Mouse (Mus musculus) heart, embryonic 16.5 days (tissue): ENCODE measurements around the gene Ptgs1. TPM values are rescaled to one million over a fixed set of nuclear protein-coding genes. Genes with fewer than 3 reads are reported as not detected.
"Not testable (repeated sequence)": the region's sequence is repeated elsewhere in the genome, so short reads cannot be mapped to it uniquely, and the experiment has no call there.

Experiments used
- ATAC-seq: fragments of 200-750 bp; cut with Nextera tagmentation; replicated peaks from 2 replicates; pipeline ENCODE4 v1.8.0; 2017; ENCODE audit warnings: moderate number of reproducible peaks; ENCODE audit not compliant: insufficient read depth, low FRiP score; ENCODE audit errors: extremely low read depth
- H3K27ac ChIP-seq: fragments of 300-500 bp; sonication (generic); 2 replicates; pipeline ENCODE4 v1.5.1; 2014; ENCODE audit warnings: mild to moderate bottlenecking, low read length, control low read depth, moderate library complexity
- H3K27me3 ChIP-seq: fragments of 300-500 bp; sonication (generic); 2 replicates; pipeline ENCODE4 v1.6.1; 2014; ENCODE audit warnings: low read length, mixed read lengths; ENCODE audit not compliant: control insufficient read depth, insufficient read depth
- H3K36me3 ChIP-seq: fragments of 300-500 bp; sonication (generic); 2 replicates; pipeline ENCODE4 v1.6.1; 2014; ENCODE audit not compliant: control insufficient read depth, insufficient read depth
- H3K4me1 ChIP-seq: fragments of 300-500 bp; sonication (generic); 2 replicates; pipeline ENCODE4 v1.6.1; 2014; ENCODE audit warnings: low read length, mixed read lengths; ENCODE audit not compliant: control insufficient read depth, insufficient read depth
- H3K4me2 ChIP-seq: fragments of 300-500 bp; sonication (generic); 2 replicates; pipeline ENCODE4 v1.6.1; 2014; ENCODE audit warnings: low read depth, mild to moderate bottlenecking, control low read depth, low read length
- H3K4me3 ChIP-seq: fragments of 300-500 bp; sonication (generic); 2 replicates; pipeline ENCODE4 v1.5.1; 2014; ENCODE audit warnings: mild to moderate bottlenecking, control low read depth, low read length
- H3K9ac ChIP-seq: fragments of 300-500 bp; sonication (generic); 2 replicates; pipeline ENCODE4 v1.6.1; 2014; ENCODE audit warnings: low read length, control low read depth
- H3K9me3 ChIP-seq: fragments of 300-500 bp; sonication (generic); replicated peaks from 2 replicates; pipeline ENCODE4 v1.6.1; 2016; ENCODE audit warnings: low read length; ENCODE audit not compliant: control insufficient read depth
- WGBS: fragments of 180-500 bp; shearing (Covaris S2); extraction: QIAGEN DNeasy Blood & Tissue Kit; methylation state at CpG from one replicate; pipeline ENCODE4 v1.1.7; 2014; 5-methylcytosine and 5-hydroxymethylcytosine counted together
- polyA plus RNA-seq: library from polyadenylated mRNA; unstranded; fragments of >200 nt; fragmentation: Nextera tagmentation; extraction: Ambion mirVana; gene quantifications from 2 replicates; pipeline ENCODE4 v1.2.1, GENCODE M21; 2015

Gene Ptgs1
- polyA plus RNA-seq = 21.9 and 26.2 TPM in 2 replicates

DNA sequence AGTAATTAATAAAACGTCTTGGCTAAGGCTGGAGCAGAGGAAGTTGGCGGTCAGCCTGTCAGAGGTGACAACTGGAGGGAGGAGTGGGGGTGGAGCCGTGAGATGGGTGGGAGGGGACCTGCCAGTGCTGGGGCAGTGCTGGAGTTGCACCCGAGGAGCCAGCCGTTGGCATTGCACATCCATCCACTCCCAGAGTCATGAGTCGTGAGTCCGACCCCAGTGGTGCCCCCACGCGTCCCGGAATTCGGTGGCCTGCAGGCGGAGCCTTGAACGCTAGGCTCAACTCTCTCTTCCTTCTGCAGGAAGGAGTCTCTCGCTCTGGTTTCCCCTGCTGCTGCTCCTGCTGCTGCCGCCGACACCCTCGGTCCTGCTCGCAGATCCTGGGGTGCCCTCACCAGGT lies at the start of gene Ptgs1:
Gene Ptgs1 (plus strand): TSS at position 61 of the 400 bp plus-strand sequence.
- Histone ChIP-seq H3K9ac (peak within 1 kb of the TSS; percentile 77), H3K9me3 (no peaks in the 10 kb centered on the region), H3K4me2 (peak within 1 kb of the TSS; percentile 96), H3K27ac (peak within 1 kb of the TSS; percentile 68), H3K27me3 (peaks cover 3% of the 10 kb centered on the region; the same call in 1 of the 2 replicates), H3K4me3 (peak within 1 kb of the TSS; percentile 62), H3K4me1 (peaks cover 20% of the 10 kb centered on the region), H3K36me3 (no peaks in the 10 kb centered on the region)
- ATAC-seq = peak; percentile 80
- under 1% methylated on average over 18 of the region's 18 CpGs for WGBS

DNA sequence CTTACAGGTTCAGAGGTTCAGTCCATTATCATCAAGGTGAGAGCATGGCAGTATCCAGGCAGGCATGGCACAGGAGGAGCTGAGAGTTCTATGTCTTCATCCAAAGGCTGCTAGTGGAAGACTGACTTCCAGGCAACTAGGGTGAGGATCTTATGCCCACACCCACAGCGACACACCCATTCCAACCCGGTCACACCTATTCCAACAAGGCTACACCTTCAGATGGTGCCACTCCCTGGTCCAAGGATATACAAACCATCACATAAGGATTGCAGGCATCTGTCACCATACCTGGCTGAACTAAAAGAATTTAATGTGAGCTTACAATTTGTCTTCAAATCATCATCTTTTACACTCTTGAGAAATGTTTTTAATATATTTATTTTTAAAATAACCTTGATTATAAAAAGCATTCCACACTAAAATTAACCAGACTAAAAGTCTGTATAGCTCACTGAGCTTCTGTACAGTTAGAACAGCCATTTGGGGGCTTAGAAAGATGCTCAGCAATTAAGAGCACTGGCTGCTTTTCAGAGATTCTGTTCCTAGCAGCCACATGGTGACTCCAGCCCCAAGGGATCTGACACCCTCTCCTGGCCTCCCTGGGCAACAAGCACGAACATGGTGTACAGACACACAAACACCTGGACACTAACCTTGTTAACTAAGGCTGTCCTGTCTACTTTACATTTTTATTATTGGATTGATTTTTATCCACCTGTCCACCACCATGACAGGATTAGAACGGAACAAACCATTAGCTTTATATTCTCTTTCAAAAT lies 48.4 kb upstream of the Ptgs1 start:
- not testable (repeated sequence) for ATAC-seq, H3K4me2 ChIP-seq, H3K9me3 ChIP-seq, H3K9ac ChIP-seq, H3K4me3 ChIP-seq, H3K27ac ChIP-seq, H3K36me3 ChIP-seq, H3K27me3 ChIP-seq
- WGBS = 93% methylated on average over 4 of the region's 4 CpGs
- H3K4me1 ChIP-seq = peaks cover 16% of the 10 kb centered on the region

DNA sequence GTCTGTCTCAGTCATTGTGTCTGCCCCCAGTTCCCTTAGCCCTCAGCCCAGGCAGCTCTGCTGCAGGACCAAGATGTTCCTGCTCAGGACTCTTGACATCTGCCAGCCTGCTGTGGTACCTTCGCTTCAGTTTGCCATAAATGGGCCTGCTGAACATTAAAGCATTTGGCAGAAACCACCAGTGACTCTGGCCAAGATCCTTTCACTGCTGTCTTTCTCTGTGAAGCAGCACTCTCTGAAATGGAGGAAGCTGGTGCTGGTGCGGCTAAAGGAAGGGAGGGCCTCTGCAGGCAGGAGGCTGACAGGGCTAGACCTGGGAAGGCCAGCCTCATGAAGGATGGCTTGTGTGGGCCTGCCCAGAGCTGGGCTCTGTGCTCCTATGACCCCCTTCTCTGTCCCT lies 46.9 kb upstream of the Ptgs1 start:
- peak overlapping the region; percentile 85 for H3K27ac ChIP-seq
- ATAC-seq = peak; percentile 83

DNA sequence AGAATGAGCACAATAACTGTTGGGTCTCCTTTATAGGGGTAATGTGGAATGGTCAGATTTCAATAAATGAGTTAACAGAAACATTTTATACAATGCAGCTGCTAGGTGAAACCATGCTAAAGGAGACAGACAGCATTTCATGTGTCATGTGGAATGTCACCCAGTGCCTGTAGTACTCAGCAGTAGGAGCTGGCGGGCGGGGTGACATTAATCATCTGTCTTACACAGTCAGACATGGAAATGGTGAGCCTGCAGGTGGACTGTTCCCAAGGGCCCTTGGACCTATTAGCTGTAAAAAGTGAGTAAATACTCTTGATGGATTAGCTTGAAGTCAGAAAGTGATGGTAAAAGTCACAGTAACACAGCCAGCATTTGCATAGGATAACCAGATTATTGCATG lies 46.0 kb upstream of the Ptgs1 start:
- 85% methylated on average over 2 of the region's 2 CpGs for WGBS
- Histone ChIP-seq H3K4me3 (no peak overlapping the region), H3K36me3 (peaks cover 3% of the 10 kb centered on the region; the same call in 1 of the 2 replicates), H3K27me3 (no peaks in the 10 kb centered on the region), H3K4me2 (no peak overlapping the region), H3K9me3 (no peaks in the 10 kb centered on the region), H3K9ac (no peak overlapping the region), H3K4me1 (peaks cover 14% of the 10 kb centered on the region), H3K27ac (peak overlapping the region; percentile 85)
- no peak for ATAC-seq

More for the DNA sequence above, 46.9 kb upstream of the Ptgs1 start:
- no peak overlapping the region for H3K4me2 ChIP-seq
- 22% methylated on average over 2 of the region's 2 CpGs for WGBS
- peaks cover 3% of the 10 kb centered on the region; the same call in 1 of the 2 replicates for H3K36me3 ChIP-seq
- H3K4me3 ChIP-seq = no peak overlapping the region
- peak overlapping the region; percentile 37 for H3K9ac ChIP-seq
- H3K4me1 ChIP-seq = peaks cover 16% of the 10 kb centered on the region
- no peaks in the 10 kb centered on the region for H3K9me3 ChIP-seq
- H3K27me3 ChIP-seq = no peaks in the 10 kb centered on the region

DNA sequence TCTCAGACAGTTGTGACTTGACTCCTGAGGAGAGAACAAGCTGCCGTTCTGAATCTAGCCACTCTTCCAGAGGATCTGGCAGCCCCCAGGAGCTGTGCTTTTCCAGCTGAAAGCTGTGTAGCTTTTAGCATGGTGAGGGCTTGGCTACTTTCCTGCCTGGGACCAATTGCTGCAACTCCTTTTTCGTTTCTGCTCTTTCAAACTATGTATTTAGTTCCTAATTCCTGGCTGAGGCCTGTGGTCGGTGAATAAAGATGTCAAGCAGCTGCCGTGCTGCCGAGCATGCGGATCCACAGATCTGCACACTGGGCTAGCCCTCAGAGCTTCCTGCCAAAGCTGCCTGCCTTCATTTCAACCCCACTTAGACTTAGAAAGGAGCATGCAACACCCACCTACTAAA lies 45.4 kb upstream of the Ptgs1 start:
- no peak for ATAC-seq
- Histone ChIP-seq H3K36me3 (peaks cover 3% of the 10 kb centered on the region; the same call in 1 of the 2 replicates), H3K9ac (no peak overlapping the region), H3K4me3 (no peak overlapping the region), H3K4me1 (peaks cover 13% of the 10 kb centered on the region), H3K9me3 (no peaks in the 10 kb centered on the region), H3K27ac (peak overlapping the region; percentile 52), H3K27me3 (no peaks in the 10 kb centered on the region), H3K4me2 (no peak overlapping the region)
- WGBS = 70% methylated on average over 6 of the region's 6 CpGs

DNA sequence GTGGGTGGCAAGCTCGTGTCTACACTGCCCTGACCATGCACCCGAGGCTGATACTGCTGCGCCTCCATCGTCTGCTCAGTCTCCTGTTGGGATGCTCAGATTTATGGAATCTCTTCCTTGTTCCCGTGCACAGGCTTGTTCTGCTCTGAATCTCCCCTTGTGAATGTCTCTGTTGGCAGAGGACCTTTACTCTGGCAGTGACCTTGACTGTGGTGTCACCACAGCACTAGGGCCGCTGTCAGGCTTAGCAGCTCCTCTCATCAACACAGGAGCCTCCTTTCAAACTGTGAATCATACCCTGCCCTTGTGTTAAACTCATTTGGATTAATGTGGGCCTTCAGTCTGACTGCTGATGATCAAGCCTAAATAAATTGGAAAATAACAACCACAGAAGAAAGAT lies 41.0 kb upstream of the Ptgs1 start:
- ATAC-seq, H3K9me3 ChIP-seq, H3K27me3 ChIP-seq, H3K9ac ChIP-seq, H3K4me1 ChIP-seq, H3K36me3 ChIP-seq, H3K4me3 ChIP-seq, H3K4me2 ChIP-seq: not testable (repeated sequence)
- peak overlapping the region; percentile 32; the same call in 1 of the 2 replicates for H3K27ac ChIP-seq
- WGBS = 76% methylated on average over 6 of the region's 6 CpGs

DNA sequence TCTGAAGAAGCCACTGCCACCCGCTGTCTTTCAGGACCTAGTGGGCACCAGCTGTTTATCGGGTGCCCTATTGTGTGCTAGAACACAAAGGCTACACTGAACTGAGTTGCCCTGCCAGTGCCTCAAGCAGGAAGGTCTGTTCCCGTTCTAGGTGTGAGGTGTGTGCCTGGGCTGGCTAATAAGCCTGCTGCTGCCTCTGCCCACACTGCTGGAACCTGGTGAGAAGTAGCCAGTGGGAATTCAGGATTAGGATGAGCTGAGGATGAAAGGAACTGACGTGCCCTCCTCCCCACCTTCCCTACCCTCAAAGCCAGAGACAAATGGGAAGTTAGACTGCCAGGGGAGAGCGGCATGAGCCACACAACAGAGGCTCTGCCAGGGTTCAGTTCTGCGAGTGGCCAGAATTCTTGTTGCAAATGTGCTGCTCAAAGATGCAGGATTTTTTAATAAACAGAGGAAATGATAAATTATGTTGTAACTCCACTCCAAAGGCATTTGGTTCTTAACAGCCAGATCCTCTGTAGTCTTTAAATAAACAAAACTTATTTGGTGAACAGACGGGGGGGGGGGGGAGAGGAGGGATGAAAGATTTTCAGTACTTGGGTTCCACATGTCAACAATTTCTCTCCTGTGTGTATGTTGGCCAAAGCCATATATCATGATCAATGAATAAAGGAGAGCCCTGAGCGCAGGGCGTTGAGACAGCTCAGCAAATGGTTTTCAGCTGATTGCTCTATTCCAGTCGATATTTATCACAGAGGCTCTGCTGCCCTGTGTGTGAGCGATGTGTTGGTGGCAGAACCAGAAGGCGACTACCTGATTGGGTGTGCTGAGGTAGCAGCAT lies 38.9 kb upstream of the Ptgs1 start:
- Histone ChIP-seq H3K27ac (no peak overlapping the region), H3K9ac (no peak overlapping the region), H3K36me3 (no peaks in the 10 kb centered on the region), H3K4me3 (no peak overlapping the region), H3K4me1 (no peaks in the 10 kb centered on the region), H3K4me2 (no peak overlapping the region), H3K27me3 (no peaks in the 10 kb centered on the region), H3K9me3 (no peaks in the 10 kb centered on the region)
- no peak for ATAC-seq
- 58% methylated on average over 12 of the region's 12 CpGs for WGBS

DNA sequence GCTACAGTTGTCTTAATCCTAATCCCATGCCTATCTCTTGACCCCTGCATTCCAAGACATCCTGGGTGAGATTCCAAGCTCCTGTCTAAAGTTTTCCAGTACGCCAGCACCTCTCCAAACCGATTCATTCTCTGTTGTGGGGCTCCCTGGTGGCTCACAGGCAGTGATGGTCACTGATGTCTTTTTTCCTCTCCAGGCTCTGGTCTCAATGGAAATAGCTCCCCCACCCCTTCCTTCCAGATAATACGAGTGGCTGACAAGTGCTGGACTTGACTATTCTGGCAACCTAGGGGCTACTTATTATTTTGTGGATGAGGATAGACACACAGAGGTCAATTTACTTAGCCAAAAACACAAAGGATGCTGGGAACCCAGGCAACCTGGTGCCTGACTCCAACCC lies 33.2 kb upstream of the Ptgs1 start:
- no peaks in the 10 kb centered on the region for H3K36me3 ChIP-seq
- no peaks in the 10 kb centered on the region for H3K9me3 ChIP-seq
- no peak overlapping the region for H3K9ac ChIP-seq
- ATAC-seq = no peak
- WGBS = 60% methylated on average over 3 of the region's 3 CpGs
- peaks cover 10% of the 10 kb centered on the region for H3K27me3 ChIP-seq
- H3K27ac ChIP-seq = no peak overlapping the region
- H3K4me2 ChIP-seq = no peak overlapping the region
- H3K4me3 ChIP-seq = no peak overlapping the region
- peaks cover 17% of the 10 kb centered on the region for H3K4me1 ChIP-seq
